Mouse (Mus musculus) lung, postnatal 36 days (tissue): ENCODE measurements at regions not wholly inside any gene's neighbourhood (a gene's known extent, or its start where the extent isn't known, plus 50 kb on each side); places are given as distances from the start of the nearest gene placed in this dataset.

Source experiments
- DNase-seq: peaks from one replicate; pipeline ENCODE4 v3.0.0; 2022; ENCODE audit warnings: mixed read lengths

- no peak for DNase-seq
Observed at GRCm38 (mm10) chr16:62681880-62682279, 104.7 kb downstream of the Nsun3 start.

GRCm38 (mm10) chr16:62676815-62677214 is 109.8 kb downstream of the Nsun3 start:
- DNase-seq, result no peak

- no peak for DNase-seq
Observed at GRCm38 (mm10) chr16:62657383-62657782, 129.2 kb downstream of the Nsun3 start.

GRCm38 (mm10) chr16:62654436-62654835 is 132.2 kb downstream of the Nsun3 start:
- DNase-seq, result no peak

- DNase-seq, result no peak
Observed at GRCm38 (mm10) chr16:62653817-62654216, 132.8 kb downstream of the Nsun3 start.

- DNase-seq, result no peak
Observed at GRCm38 (mm10) chr16:62652769-62653465, 133.7 kb downstream of the Nsun3 start.

- DNase-seq, result no peak
Observed at GRCm38 (mm10) chr16:62650856-62651255, 135.8 kb downstream of the Nsun3 start.

- DNase-seq, result no peak
Observed at GRCm38 (mm10) chr16:62648326-62648725, 138.3 kb downstream of the Nsun3 start.

GRCm38 (mm10) chr16:62646113-62646512 is 140.5 kb downstream of the Nsun3 start:
- peak; percentile 4 for DNase-seq

- DNase-seq, result no peak
Observed at GRCm38 (mm10) chr16:62642859-62643403, 143.7 kb downstream of the Nsun3 start.

- no peak for DNase-seq
Observed at GRCm38 (mm10) chr16:62623938-62624337, 162.7 kb downstream of the Nsun3 start.

- no peak for DNase-seq
Observed at GRCm38 (mm10) chr16:62610873-62611272, 175.7 kb downstream of the Nsun3 start.

GRCm38 (mm10) chr16:62608617-62609016 is 178.0 kb downstream of the Nsun3 start:
- no peak for DNase-seq

- DNase-seq, result no peak
Observed at GRCm38 (mm10) chr16:62605920-62606319, 180.7 kb downstream of the Nsun3 start.

GRCm38 (mm10) chr16:62562051-62562450 is 224.6 kb downstream of the Nsun3 start:
- peak; percentile 20 for DNase-seq

GRCm38 (mm10) chr16:62543156-62543555 is 243.5 kb downstream of the Nsun3 start:
- DNase-seq, result no peak

GRCm38 (mm10) chr16:62537730-62538479 is 248.7 kb downstream of the Nsun3 start:
- no peak for DNase-seq

- no peak for DNase-seq
Observed at GRCm38 (mm10) chr16:62509321-62509720, 277.3 kb downstream of the Nsun3 start.

- peak; percentile 21 for DNase-seq
Observed at GRCm38 (mm10) chr16:62506725-62507482, 279.7 kb downstream of the Nsun3 start.

GRCm38 (mm10) chr16:62500870-62501269 is 285.7 kb downstream of the Nsun3 start:
- no peak for DNase-seq

GRCm38 (mm10) chr16:62500334-62500733 is 286.3 kb downstream of the Nsun3 start:
- no peak for DNase-seq

GRCm38 (mm10) chr16:62498761-62499160 is 287.9 kb downstream of the Nsun3 start:
- DNase-seq, result no peak

- no peak for DNase-seq
Observed at GRCm38 (mm10) chr16:62496697-62497096, 289.9 kb downstream of the Nsun3 start.
